Mouse (Mus musculus) frontal cortex, postnatal 25 days (tissue): Measurements from ENCODE around the gene Nell2.

ENCODE experiments used
- DNase-seq, 2 experiments: peaks; one replicate each; pipeline ENCODE4 v3.0.0; 2022; ENCODE audit warnings: low spot score in 2 of 2

The Nell2 gene

DNA sequence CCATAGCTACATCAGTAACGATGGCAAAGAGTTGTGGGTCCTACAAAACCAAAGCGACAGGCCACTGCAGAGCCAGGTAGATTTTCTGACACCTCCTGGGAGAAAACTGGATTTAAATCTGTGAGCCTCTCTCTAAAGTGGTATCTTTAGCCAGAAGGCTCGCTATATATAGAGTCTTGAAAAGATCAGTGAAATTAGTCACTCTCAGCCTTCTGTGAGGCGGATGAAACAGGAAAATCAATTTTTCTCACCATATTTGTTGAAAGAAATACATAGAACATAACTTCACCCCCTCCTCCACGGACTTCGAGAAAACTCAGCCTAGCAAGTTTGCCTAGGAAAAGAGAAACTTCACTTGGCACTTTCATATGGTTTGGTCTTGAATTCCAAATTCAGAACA lies 54.4 kb downstream of the Nell2 start:
- no peak for DNase-seq

GRCm38 (mm10) chr15:95467195-95467594 lies 61.2 kb downstream of the Nell2 start:
- DNase-seq, result no peak

DNA sequence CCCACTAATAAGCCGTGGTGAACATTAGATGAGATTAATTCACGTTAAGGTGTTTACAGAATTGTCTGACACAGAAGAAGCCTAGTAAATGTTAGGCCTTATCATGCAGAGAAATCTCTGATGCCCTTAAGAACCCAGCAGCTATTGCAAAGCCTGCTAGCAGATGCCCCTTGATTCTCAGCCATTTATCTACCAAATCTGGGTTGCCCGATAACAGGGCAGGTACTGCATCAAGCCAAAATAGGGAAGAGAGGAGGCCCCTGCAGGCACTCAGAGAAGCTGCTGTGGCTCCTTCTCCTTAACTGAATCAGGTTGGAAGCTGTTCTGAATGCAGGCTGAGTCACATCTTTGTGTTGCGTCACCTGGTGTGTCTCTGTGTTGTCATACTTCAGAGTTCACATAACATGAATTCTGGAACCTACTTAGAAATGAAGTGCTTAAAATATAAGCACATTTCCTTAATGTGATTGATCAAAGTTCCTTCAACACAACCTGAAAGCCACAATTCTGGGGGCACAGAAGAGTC lies 68.3 kb downstream of the Nell2 start:
- DNase-seq, result no peak

GRCm38 (mm10) chr15:95444586-95444985 lies 83.8 kb downstream of the Nell2 start:
- DNase-seq, result no peak

DNA sequence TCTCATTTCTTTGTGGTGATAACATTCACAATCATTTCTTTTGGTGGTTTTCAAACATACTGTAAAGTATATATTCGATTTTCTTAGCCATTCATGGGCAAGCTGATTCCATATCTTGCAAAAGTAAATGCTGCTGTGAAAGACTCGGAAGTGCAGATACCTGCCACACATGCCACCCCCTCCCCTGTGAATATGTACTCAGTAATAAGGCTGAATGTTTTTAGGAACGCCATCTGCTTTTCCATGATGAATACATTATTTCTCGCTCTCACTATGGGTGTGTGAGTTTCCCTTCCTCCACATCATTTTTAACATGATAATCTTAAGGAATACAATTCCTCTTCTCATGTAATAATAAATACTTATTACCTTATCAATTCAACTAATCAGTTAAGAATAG lies 90.6 kb downstream of the Nell2 start:
- no peak for DNase-seq

GRCm38 (mm10) chr15:95436261-95436660 lies 92.1 kb downstream of the Nell2 start:
- DNase-seq, result no peak

GRCm38 (mm10) chr15:95431156-95431799 lies 97.1 kb downstream of the Nell2 start:
- DNase-seq, result no peak

- DNase-seq, result peak in 1 of 2 experiments; percentile 15
Measured at GRCm38 (mm10) chr15:95430000-95430399, 98.4 kb downstream of the Nell2 start.

- DNase-seq, result no peak
Measured at GRCm38 (mm10) chr15:95428003-95428663, 100.2 kb downstream of the Nell2 start.

DNA sequence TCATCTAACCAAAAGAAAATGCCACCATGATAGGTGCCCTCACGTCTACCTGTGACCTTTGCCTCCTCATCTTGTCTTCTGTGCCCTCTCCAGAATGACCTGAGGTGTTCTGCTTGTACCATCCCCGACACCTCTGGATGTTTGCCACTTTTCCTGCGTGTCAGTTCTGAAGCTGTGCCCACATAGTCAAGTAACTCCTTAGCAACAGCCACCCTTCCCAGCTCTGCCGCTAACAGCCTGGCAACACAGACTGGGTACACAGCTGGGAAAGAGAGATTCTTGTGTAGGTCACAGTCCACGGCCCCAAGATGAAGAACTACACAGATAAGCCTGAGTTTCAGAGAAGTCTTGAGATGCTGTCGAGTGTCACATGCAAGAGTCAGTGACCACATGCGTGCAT lies 103.3 kb downstream of the Nell2 start:
- DNase-seq, result no peak

DNA sequence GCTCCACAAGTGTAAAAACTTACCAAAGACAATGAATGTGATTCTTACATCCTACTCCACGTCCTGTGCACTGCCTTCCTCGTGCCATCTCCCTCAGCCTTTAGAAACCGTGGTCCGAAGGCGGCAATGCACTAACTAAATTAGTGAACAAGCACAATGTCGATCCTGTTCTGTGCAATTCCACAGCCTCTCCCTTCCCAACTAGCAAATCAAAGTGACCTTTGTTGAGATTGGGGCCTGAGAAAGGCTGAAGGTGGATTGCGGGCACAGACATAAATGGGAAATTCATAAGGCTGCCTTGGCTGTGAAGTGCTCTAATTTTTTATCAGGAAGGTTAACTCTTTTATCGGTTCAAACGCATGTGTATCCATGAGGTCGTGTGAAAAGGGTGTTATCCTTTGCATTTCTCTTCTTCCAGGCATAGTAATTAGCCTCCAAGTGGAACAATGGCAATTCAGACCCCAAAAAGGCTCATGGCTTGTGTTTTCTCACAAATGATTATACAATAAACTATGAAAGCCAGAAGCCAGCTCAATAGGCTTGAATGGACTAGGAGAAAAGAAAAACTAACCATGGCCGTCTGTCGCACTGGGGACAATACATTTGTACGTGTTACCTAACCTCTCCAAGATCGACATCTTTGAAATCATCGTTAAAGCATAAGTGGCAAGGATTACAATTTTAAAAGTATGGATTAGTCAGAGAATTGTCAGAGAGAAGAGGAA lies 106.0 kb downstream of the Nell2 start:
- no peak for DNase-seq

DNA sequence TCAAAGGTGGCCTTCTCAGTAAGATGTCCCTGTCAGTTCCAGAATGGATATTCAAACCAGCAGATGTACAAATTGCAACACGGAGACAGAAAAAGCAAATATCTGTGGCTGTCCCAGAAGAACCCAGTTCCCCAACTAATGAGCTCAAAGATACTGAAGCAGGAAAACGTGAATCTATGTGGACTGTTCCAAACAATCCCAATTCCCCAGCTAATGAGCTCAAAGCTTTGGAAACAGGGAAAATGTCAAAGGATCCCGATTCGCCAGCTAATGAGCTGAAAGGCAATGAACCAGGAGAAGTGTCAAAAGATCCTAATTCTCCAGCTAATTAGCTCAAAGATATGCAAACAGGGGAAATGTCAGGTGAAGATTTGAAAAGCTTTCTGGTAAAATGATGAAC lies 109.7 kb downstream of the Nell2 start:
- no peak for DNase-seq

- DNase-seq, result no peak
Measured at GRCm38 (mm10) chr15:95411949-95412741, 116.2 kb downstream of the Nell2 start.

- no peak for DNase-seq
Measured at GRCm38 (mm10) chr15:95410213-95410843, 118.0 kb downstream of the Nell2 start.

GRCm38 (mm10) chr15:95390347-95390746 lies 138.0 kb downstream of the Nell2 start:
- no peak for DNase-seq

GRCm38 (mm10) chr15:95388950-95389349 lies 139.4 kb downstream of the Nell2 start:
- no peak for DNase-seq

- DNase-seq, result no peak
Measured at GRCm38 (mm10) chr15:95380859-95381258, 147.5 kb downstream of the Nell2 start.

- no peak for DNase-seq
Measured at GRCm38 (mm10) chr15:95370720-95371395, 157.5 kb downstream of the Nell2 start.

DNA sequence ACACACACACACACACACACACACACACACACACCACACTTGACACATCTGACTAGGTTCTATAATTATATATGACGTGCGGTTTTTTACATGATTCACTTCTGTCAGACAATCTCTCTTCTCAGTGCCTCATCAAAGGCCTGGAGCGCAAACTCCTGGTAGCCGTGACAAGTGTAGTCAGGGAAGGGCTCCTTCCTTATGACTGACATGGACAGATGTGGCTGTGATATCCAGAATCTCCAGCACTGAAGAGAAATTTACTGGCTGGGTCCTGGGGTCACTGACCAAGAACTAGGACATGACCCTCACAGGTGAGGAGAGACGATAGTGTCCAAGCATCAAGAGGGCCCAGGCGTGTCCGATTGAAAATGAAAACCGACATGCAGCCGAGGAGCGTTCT lies 160.2 kb downstream of the Nell2 start:
- DNase-seq, result no peak

DNA sequence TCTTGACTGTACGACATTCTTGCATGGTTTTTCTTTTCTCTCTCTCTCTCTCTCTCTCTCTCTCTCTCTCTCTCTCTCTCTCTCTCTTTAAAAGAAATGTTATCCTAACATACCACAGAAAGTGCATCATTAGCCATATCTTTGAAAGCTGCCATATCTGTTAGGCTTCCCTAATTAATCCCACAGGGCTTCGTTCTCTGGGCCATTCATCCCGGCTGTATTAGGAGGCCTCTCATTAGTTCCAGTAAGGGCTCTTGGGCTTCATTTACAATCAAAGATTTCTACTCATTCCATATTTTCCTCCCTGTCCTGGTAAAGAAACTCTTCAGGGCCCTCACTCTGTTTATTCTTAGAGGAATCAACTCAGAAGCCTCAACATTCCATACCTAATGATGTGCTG lies 161.9 kb downstream of the Nell2 start:
- no peak for DNase-seq

GRCm38 (mm10) chr15:95354806-95355205 lies 173.6 kb downstream of the Nell2 start:
- DNase-seq, result no peak
